Mouse (Mus musculus): ENCODE data around the gene Fitm1. TPM values are rescaled to one million over a fixed set of nuclear protein-coding genes. Genes with fewer than 3 reads are reported as not detected.
A peak's percentile ranks its signal among the peaks of the same experiment; 100 is the strongest.

Fitm1 gene
- polyA plus RNA-seq, 1 experiment from 2014 or later = not detected

GRCm38 (mm10) chr14:55551347-55551746, 24.1 kb upstream of the Fitm1 start:
- Histone ChIP-seq H3K4me2 (ENCODE audit: low read length) (no peak overlapping the region), H3K4me1 (replicated peaks; ENCODE audit: control insufficient read depth, insufficient read depth, low read length) (no peaks in the 10 kb centered on the region), H3K4me3 (replicated peaks; ENCODE audit: low read length) (no peak overlapping the region), H3K27ac (ENCODE audit: low read length) (no peak overlapping the region), H3K36me3 (ENCODE audit: control insufficient read depth, insufficient read depth) (peaks cover 2% of the 10 kb centered on the region; the same call in 1 of the 2 replicates), H3K9me3 (ENCODE audit: control insufficient read depth, low read length) (no peaks in the 10 kb centered on the region), H3K9ac (replicated peaks; ENCODE audit: low read depth, low read length) (no peak overlapping the region), H3K27me3 (replicated peaks; ENCODE audit: control insufficient read depth, insufficient read depth, low read length) (no peaks in the 10 kb centered on the region)
- WGBS = 73% methylated on average over 5 of the region's 5 CpGs
- no peak for ATAC-seq

DNA sequence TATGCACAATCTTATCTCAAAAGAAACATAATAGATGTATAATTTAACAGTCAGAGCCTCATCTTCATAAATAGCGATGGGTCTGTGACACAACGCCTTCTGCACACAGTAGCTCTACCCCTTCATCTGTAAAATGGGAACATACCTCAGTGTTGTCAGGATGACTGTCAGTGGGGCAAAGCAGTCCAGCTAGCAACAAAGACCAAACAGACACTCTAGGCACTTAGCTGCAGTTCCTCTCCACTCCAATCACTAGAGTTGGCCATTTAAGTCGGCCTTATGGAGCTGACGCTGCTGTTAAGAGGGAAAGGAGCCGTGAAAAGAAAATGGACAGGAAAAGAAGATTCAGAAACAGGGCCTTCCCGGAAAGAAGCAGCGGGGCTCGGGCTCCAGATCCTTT, 23.6 kb upstream of the Fitm1 start:
- H3K9me3 ChIP-seq (ENCODE audit: control insufficient read depth, low read length) = no peaks in the 10 kb centered on the region
- H3K4me1 ChIP-seq (replicated peaks; ENCODE audit: control insufficient read depth, insufficient read depth, low read length) = no peaks in the 10 kb centered on the region
- H3K36me3 ChIP-seq (ENCODE audit: control insufficient read depth, insufficient read depth) = peaks cover 2% of the 10 kb centered on the region; the same call in 1 of the 2 replicates
- no peak overlapping the region for H3K4me3 ChIP-seq (replicated peaks; ENCODE audit: low read length)
- H3K9ac ChIP-seq (replicated peaks; ENCODE audit: low read depth, low read length) = no peak overlapping the region
- no peak overlapping the region for H3K27ac ChIP-seq (ENCODE audit: low read length)
- no peaks in the 10 kb centered on the region for H3K27me3 ChIP-seq (replicated peaks; ENCODE audit: control insufficient read depth, insufficient read depth, low read length)
- no peak for ATAC-seq
- H3K4me2 ChIP-seq (ENCODE audit: low read length) = no peak overlapping the region
- 92% methylated on average over 8 of the region's 8 CpGs for WGBS

GRCm38 (mm10) chr14:55554635-55555034, 20.8 kb upstream of the Fitm1 start:
- H3K27me3 ChIP-seq (replicated peaks; ENCODE audit: control insufficient read depth, insufficient read depth, low read length) = no peaks in the 10 kb centered on the region
- H3K4me3 ChIP-seq (replicated peaks; ENCODE audit: low read length) = no peak overlapping the region
- 0 out of 2 replicates have a peak, but pooled peaks cover 2% of the 10 kb centered on the region for H3K4me1 ChIP-seq (replicated peaks; ENCODE audit: control insufficient read depth, insufficient read depth, low read length)
- no peaks in the 10 kb centered on the region for H3K9me3 ChIP-seq (ENCODE audit: control insufficient read depth, low read length)
- no peak overlapping the region for H3K27ac ChIP-seq (ENCODE audit: low read length)
- no peak overlapping the region for H3K4me2 ChIP-seq (ENCODE audit: low read length)
- no peak overlapping the region for H3K9ac ChIP-seq (replicated peaks; ENCODE audit: low read depth, low read length)
- no peaks in the 10 kb centered on the region for H3K36me3 ChIP-seq (ENCODE audit: control insufficient read depth, insufficient read depth)
- no peak for ATAC-seq

- no peak overlapping the region for H3K9ac ChIP-seq (replicated peaks; ENCODE audit: low read depth, low read length)
- no peak overlapping the region for H3K27ac ChIP-seq (ENCODE audit: low read length)
- WGBS = 80% methylated on average over 3 of the region's 3 CpGs
- H3K4me2 ChIP-seq (ENCODE audit: low read length) = no peak overlapping the region
- H3K36me3 ChIP-seq (ENCODE audit: control insufficient read depth, insufficient read depth) = no peaks in the 10 kb centered on the region
- 0 out of 2 replicates have a peak, but pooled peaks cover 2% of the 10 kb centered on the region for H3K4me1 ChIP-seq (replicated peaks; ENCODE audit: control insufficient read depth, insufficient read depth, low read length)
- ATAC-seq = no peak
- no peaks in the 10 kb centered on the region for H3K27me3 ChIP-seq (replicated peaks; ENCODE audit: control insufficient read depth, insufficient read depth, low read length)
- H3K9me3 ChIP-seq (ENCODE audit: control insufficient read depth, low read length) = no peaks in the 10 kb centered on the region
- H3K4me3 ChIP-seq (replicated peaks; ENCODE audit: low read length) = no peak overlapping the region
Measured at GRCm38 (mm10) chr14:55555788-55556187, 19.6 kb upstream of the Fitm1 start.

DNA sequence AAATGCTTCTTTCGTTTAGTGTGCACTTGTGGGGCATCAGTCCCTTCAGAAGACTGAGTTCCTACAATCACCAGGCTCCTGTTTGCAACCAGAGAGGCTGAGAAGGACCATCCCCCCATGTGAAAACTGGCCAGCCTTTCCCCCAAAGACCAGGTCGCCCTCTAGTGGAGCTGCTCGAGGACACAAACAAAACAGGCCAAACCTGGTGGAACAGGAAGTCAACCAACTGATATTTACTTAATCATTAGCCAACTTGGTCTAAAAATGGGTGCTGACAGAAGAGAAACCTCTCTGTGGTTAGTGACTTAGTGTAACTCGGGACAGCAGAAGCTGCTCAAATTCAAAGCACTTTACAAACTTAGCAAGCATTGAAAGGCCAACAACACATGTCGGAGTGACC, 18.4 kb upstream of the Fitm1 start:
- no peak overlapping the region for H3K9ac ChIP-seq (replicated peaks; ENCODE audit: low read depth, low read length)
- 28% methylated on average over 5 of the region's 5 CpGs for WGBS
- peaks cover 13% of the 10 kb centered on the region for H3K4me1 ChIP-seq (replicated peaks; ENCODE audit: control insufficient read depth, insufficient read depth, low read length)
- H3K36me3 ChIP-seq (ENCODE audit: control insufficient read depth, insufficient read depth) = no peaks in the 10 kb centered on the region
- no peak overlapping the region for H3K4me2 ChIP-seq (ENCODE audit: low read length)
- no peak for ATAC-seq
- H3K4me3 ChIP-seq (replicated peaks; ENCODE audit: low read length) = no peak overlapping the region
- no peaks in the 10 kb centered on the region for H3K27me3 ChIP-seq (replicated peaks; ENCODE audit: control insufficient read depth, insufficient read depth, low read length)
- no peak overlapping the region for H3K27ac ChIP-seq (ENCODE audit: low read length)
- H3K9me3 ChIP-seq (ENCODE audit: control insufficient read depth, low read length) = no peaks in the 10 kb centered on the region

DNA sequence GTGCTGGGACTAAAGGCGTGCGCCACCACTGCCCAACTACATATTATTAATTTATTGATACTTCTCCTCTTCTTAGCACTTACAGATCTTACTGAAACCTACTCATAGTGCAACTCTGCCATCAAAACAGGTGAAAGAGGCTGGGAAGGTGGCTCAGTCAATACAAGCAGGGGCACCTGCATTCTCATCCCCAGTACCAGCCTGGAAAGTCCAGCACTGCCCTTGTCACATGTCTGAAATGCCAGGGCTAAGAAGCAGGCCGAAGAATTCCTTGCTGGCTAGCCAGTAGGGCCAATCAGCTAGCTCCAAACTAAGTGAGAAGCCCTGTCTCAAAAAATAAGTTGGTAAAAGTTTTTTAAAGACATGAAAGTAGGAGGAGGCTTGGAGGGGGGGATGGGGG, 17.8 kb upstream of the Fitm1 start:
- H3K4me1 ChIP-seq (replicated peaks; ENCODE audit: control insufficient read depth, insufficient read depth, low read length) = peaks cover 15% of the 10 kb centered on the region
- H3K9me3 ChIP-seq (ENCODE audit: control insufficient read depth, low read length) = no peaks in the 10 kb centered on the region
- WGBS = 90% methylated on average over 3 of the region's 3 CpGs
- H3K27ac ChIP-seq (ENCODE audit: low read length) = no peak overlapping the region
- no peaks in the 10 kb centered on the region for H3K27me3 ChIP-seq (replicated peaks; ENCODE audit: control insufficient read depth, insufficient read depth, low read length)
- H3K9ac ChIP-seq (replicated peaks; ENCODE audit: low read depth, low read length) = no peak overlapping the region
- H3K4me2 ChIP-seq (ENCODE audit: low read length) = no peak overlapping the region
- ATAC-seq = no peak
- no peaks in the 10 kb centered on the region for H3K36me3 ChIP-seq (ENCODE audit: control insufficient read depth, insufficient read depth)
- H3K4me3 ChIP-seq (replicated peaks; ENCODE audit: low read length) = no peak overlapping the region

- Histone ChIP-seq H3K27ac (ENCODE audit: low read length) (no peak overlapping the region), H3K9me3 (ENCODE audit: control insufficient read depth, low read length) (no peaks in the 10 kb centered on the region), H3K4me3 (replicated peaks; ENCODE audit: low read length) (no peak overlapping the region), H3K27me3 (replicated peaks; ENCODE audit: control insufficient read depth, insufficient read depth, low read length) (no peaks in the 10 kb centered on the region), H3K36me3 (ENCODE audit: control insufficient read depth, insufficient read depth) (peaks cover 1% of the 10 kb centered on the region; the same call in 1 of the 2 replicates), H3K4me2 (ENCODE audit: low read length) (peak overlapping the region; percentile 76), H3K9ac (replicated peaks; ENCODE audit: low read depth, low read length) (no peak overlapping the region), H3K4me1 (replicated peaks; ENCODE audit: control insufficient read depth, insufficient read depth, low read length) (peaks cover 15% of the 10 kb centered on the region)
- no peak for ATAC-seq
- WGBS = 59% methylated on average over 6 of the region's 6 CpGs
Measured at GRCm38 (mm10) chr14:55558740-55559448, 16.5 kb upstream of the Fitm1 start.

- Histone ChIP-seq H3K4me3 (replicated peaks; ENCODE audit: low read length) (peak within 1 kb of the TSS; percentile 77), H3K27me3 (replicated peaks; ENCODE audit: control insufficient read depth, insufficient read depth, low read length) (no peaks in the 10 kb centered on the region), H3K36me3 (ENCODE audit: control insufficient read depth, insufficient read depth) (peaks cover 9% of the 10 kb centered on the region), H3K9me3 (ENCODE audit: control insufficient read depth, low read length) (no peaks in the 10 kb centered on the region), H3K4me1 (replicated peaks; ENCODE audit: control insufficient read depth, insufficient read depth, low read length) (peaks cover 15% of the 10 kb centered on the region), H3K9ac (replicated peaks; ENCODE audit: low read depth, low read length) (peak within 1 kb of the TSS; percentile 70), H3K4me2 (ENCODE audit: low read length) (peak within 1 kb of the TSS; percentile 76), H3K27ac (ENCODE audit: low read length) (peak within 1 kb of the TSS; percentile 99)
- peak; percentile 77 for ATAC-seq
- under 1% methylated on average over 27 of the region's 27 CpGs for WGBS
Measured at GRCm38 (mm10) chr14:55559799-55560201, 15.6 kb upstream of the Fitm1 start, which contains the start of gene Dcaf11. Dcaf11 (plus strand) TSS chr14:55560006.

DNA sequence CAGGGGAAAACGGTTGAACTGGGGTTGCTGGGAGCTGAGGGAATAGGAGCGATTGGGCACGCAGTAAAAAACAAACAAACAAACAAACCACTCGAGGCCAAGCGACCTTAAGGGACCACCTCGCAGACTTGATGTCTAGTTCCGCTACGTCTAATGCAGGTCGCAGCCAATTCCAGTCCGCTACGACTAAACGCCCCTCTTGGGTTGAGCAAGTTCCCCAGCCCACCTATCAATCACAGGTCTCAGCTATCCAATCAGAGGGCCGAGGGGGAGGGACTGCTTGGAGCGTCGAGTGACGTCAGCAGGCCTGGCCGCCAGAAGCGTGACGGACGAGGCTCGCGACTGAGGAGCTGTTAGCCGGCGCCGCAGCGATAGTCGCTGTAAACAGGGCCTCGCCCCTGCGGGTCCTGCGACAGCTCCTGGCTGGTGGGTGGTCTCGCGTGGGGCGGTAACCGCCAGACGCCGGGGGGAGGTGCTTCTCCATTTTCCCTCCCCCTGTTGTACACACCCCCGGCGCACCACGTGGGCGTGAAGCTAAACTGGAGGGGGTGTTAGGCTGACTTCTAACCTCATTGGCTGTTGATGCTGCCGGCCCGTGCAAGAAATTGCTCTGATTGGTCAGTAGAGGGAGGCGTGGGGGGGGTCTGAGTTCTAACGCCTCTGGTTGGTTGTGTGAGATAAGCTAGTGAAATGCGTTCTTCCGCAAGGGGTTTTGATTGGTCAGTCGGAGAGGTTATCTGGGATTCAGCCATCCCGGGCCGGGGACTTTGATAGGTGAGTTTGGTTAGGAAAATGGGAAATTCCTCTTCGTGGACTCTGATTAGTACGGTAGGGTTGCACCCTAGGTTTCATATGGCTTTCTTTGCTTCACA, 15.0 kb upstream of the Fitm1 start, which contains the start of gene A730061H03Rik:
Gene A730061H03Rik (minus strand): TSS at position 205 of the 872 bp plus-strand sequence.
- H3K36me3 ChIP-seq (ENCODE audit: control insufficient read depth, insufficient read depth) = peaks cover 11% of the 10 kb centered on the region
- peak within 1 kb of the TSS; percentile 76 for H3K4me2 ChIP-seq (ENCODE audit: low read length)
- peak within 1 kb of the TSS; percentile 70 for H3K9ac ChIP-seq (replicated peaks; ENCODE audit: low read depth, low read length)
- ATAC-seq = peak; percentile 96
- WGBS = under 1% methylated on average over 51 of the region's 51 CpGs
- H3K4me3 ChIP-seq (replicated peaks; ENCODE audit: low read length) = peak within 1 kb of the TSS; percentile 77
- H3K4me1 ChIP-seq (replicated peaks; ENCODE audit: control insufficient read depth, insufficient read depth, low read length) = peaks cover 15% of the 10 kb centered on the region
- no peaks in the 10 kb centered on the region for H3K27me3 ChIP-seq (replicated peaks; ENCODE audit: control insufficient read depth, insufficient read depth, low read length)
- H3K27ac ChIP-seq (ENCODE audit: low read length) = peak within 1 kb of the TSS; percentile 99
- H3K9me3 ChIP-seq (ENCODE audit: control insufficient read depth, low read length) = no peaks in the 10 kb centered on the region
